Mouse (Mus musculus) embryonic facial prominence, embryonic 12.5 days (tissue): Measurements from ENCODE around the gene Arrdc3. TPM values are rescaled to one million over a fixed set of nuclear protein-coding genes. Genes with fewer than 3 reads are reported as not detected.

Experiments
- ATAC-seq: fragments of 200-750 bp; cut with Nextera tagmentation; 2 replicates; pipeline ENCODE4 v1.8.0; 2017; ENCODE audit not compliant: insufficient number of reproducible peaks, insufficient read depth, low FRiP score, low TSS enrichment
- H3K27ac ChIP-seq: fragments of 300-500 bp; sonication (generic); 2 replicates; pipeline ENCODE4 v1.5.1; 2016; ENCODE audit warnings: mild to moderate bottlenecking
- H3K27me3 ChIP-seq: fragments of 300-500 bp; sonication (generic); 2 replicates; pipeline ENCODE4 v1.6.1; 2016; ENCODE audit warnings: mild to moderate bottlenecking, moderate library complexity
- H3K36me3 ChIP-seq: fragments of 300-500 bp; sonication (generic); 2 replicates; pipeline ENCODE4 v1.6.1; 2016; ENCODE audit warnings: mild to moderate bottlenecking
- H3K4me1 ChIP-seq: fragments of 300-500 bp; sonication (generic); 2 replicates; pipeline ENCODE4 v1.6.1; 2016
- H3K4me2 ChIP-seq: fragments of 300-500 bp; sonication (generic); replicated peaks from 2 replicates; pipeline ENCODE4 v1.6.1; 2016; ENCODE audit warnings: mild to moderate bottlenecking, moderate library complexity
- H3K4me3 ChIP-seq: fragments of 300-500 bp; sonication (generic); 2 replicates; pipeline ENCODE4 v1.5.1; 2016; ENCODE audit warnings: mild to moderate bottlenecking
- H3K9ac ChIP-seq: fragments of 300-500 bp; sonication (generic); 2 replicates; pipeline ENCODE4 v1.6.1; 2016; ENCODE audit warnings: mild to moderate bottlenecking, moderate library complexity
- H3K9me3 ChIP-seq: fragments of 300-500 bp; sonication (generic); 2 replicates; pipeline ENCODE4 v1.6.1; 2016; ENCODE audit warnings: mild to moderate bottlenecking, moderate library complexity
- WGBS: fragments of 180-500 bp; shearing (Covaris S2); methylation state at CpG from one replicate; pipeline ENCODE4 v1.1.7; 2016; 5-methylcytosine and 5-hydroxymethylcytosine counted together
- polyA plus RNA-seq: library from polyadenylated mRNA; unstranded; fragments of >200 nt; fragmentation: Nextera tagmentation; extraction: Ambion mirVana; gene quantifications from 2 replicates; pipeline ENCODE4 v1.2.1, GENCODE M21; 2016

Gene Arrdc3
- polyA plus RNA-seq, 1 experiment from 2014 or later, result 90.6 TPM

- no peaks in the 10 kb centered on the region for H3K9me3 ChIP-seq
- H3K4me3 ChIP-seq, result no peak overlapping the region
- H3K36me3 ChIP-seq, result no peaks in the 10 kb centered on the region
- H3K4me1 ChIP-seq, result no peaks in the 10 kb centered on the region
- no peak overlapping the region for H3K4me2 ChIP-seq
- WGBS, result 54% methylated on average over 7 of the region's 7 CpGs
- no peak for ATAC-seq
- no peaks in the 10 kb centered on the region for H3K27me3 ChIP-seq
- H3K27ac ChIP-seq, result no peak overlapping the region
- H3K9ac ChIP-seq, result no peak overlapping the region
Observed at GRCm38 (mm10) chr13:80921593-80922327, 38.6 kb downstream of the Arrdc3 start.

GRCm38 (mm10) chr13:80928187-80928586 lies 45.0 kb downstream of the Arrdc3 start:
- H3K9ac ChIP-seq, result no peak overlapping the region
- no peak overlapping the region for H3K4me2 ChIP-seq
- H3K27me3 ChIP-seq, result no peaks in the 10 kb centered on the region
- H3K4me1 ChIP-seq, result no peaks in the 10 kb centered on the region
- 62% methylated on average over 7 of the region's 7 CpGs for WGBS
- no peak for ATAC-seq
- no peaks in the 10 kb centered on the region for H3K36me3 ChIP-seq
- H3K27ac ChIP-seq, result no peak overlapping the region
- no peaks in the 10 kb centered on the region for H3K9me3 ChIP-seq
- H3K4me3 ChIP-seq, result no peak overlapping the region

GRCm38 (mm10) chr13:80930030-80930429 lies 46.8 kb downstream of the Arrdc3 start:
- no peak overlapping the region for H3K4me2 ChIP-seq
- no peak overlapping the region for H3K4me3 ChIP-seq
- no peak overlapping the region for H3K27ac ChIP-seq
- ATAC-seq, result no peak
- H3K9me3 ChIP-seq, result no peaks in the 10 kb centered on the region
- H3K9ac ChIP-seq, result no peak overlapping the region
- no peaks in the 10 kb centered on the region for H3K36me3 ChIP-seq
- 84% methylated on average over 4 of the region's 4 CpGs for WGBS
- no peaks in the 10 kb centered on the region for H3K4me1 ChIP-seq
- H3K27me3 ChIP-seq, result no peaks in the 10 kb centered on the region

GRCm38 (mm10) chr13:80932816-80933402 lies 49.7 kb downstream of the Arrdc3 start:
- no peak overlapping the region for H3K4me3 ChIP-seq
- 56% methylated on average over 5 of the region's 5 CpGs for WGBS
- H3K4me2 ChIP-seq, result no peak overlapping the region
- H3K4me1 ChIP-seq, result no peaks in the 10 kb centered on the region
- H3K27ac ChIP-seq, result no peak overlapping the region
- no peaks in the 10 kb centered on the region for H3K27me3 ChIP-seq
- H3K36me3 ChIP-seq, result no peaks in the 10 kb centered on the region
- ATAC-seq, result no peak
- H3K9ac ChIP-seq, result no peak overlapping the region
- H3K9me3 ChIP-seq, result no peaks in the 10 kb centered on the region

GRCm38 (mm10) chr13:80936426-80936825 lies 53.2 kb downstream of the Arrdc3 start:
- WGBS, result 84% methylated on average over 2 of the region's 2 CpGs
- H3K9me3 ChIP-seq, result no peaks in the 10 kb centered on the region
- H3K27me3 ChIP-seq, result no peaks in the 10 kb centered on the region
- no peak overlapping the region for H3K9ac ChIP-seq
- no peaks in the 10 kb centered on the region for H3K4me1 ChIP-seq
- ATAC-seq, result no peak
- H3K4me2 ChIP-seq, result no peak overlapping the region
- H3K4me3 ChIP-seq, result no peak overlapping the region
- no peaks in the 10 kb centered on the region for H3K36me3 ChIP-seq
- H3K27ac ChIP-seq, result no peak overlapping the region

- Histone ChIP-seq H3K9ac (no peak overlapping the region), H3K4me1 (no peaks in the 10 kb centered on the region), H3K4me2 (no peak overlapping the region), H3K36me3 (no peaks in the 10 kb centered on the region), H3K27me3 (no peaks in the 10 kb centered on the region), H3K4me3 (no peak overlapping the region), H3K9me3 (no peaks in the 10 kb centered on the region), H3K27ac (no peak overlapping the region)
- no peak for ATAC-seq
- WGBS, result 76% methylated on average over 4 of the region's 4 CpGs
Observed at GRCm38 (mm10) chr13:80939228-80939627, 56.0 kb downstream of the Arrdc3 start.

GRCm38 (mm10) chr13:80939866-80940265 lies 56.7 kb downstream of the Arrdc3 start:
- Histone ChIP-seq H3K4me2 (no peak overlapping the region), H3K4me1 (no peaks in the 10 kb centered on the region), H3K4me3 (no peak overlapping the region), H3K9me3 (no peaks in the 10 kb centered on the region), H3K27ac (no peak overlapping the region), H3K27me3 (no peaks in the 10 kb centered on the region), H3K9ac (no peak overlapping the region), H3K36me3 (no peaks in the 10 kb centered on the region)
- WGBS, result 72% methylated on average over 1 of the region's 1 CpGs
- no peak for ATAC-seq

- no peaks in the 10 kb centered on the region for H3K4me1 ChIP-seq
- no peak overlapping the region for H3K4me3 ChIP-seq
- 84% methylated on average over 5 of the region's 5 CpGs for WGBS
- H3K36me3 ChIP-seq, result no peaks in the 10 kb centered on the region
- H3K9ac ChIP-seq, result no peak overlapping the region
- no peak overlapping the region for H3K4me2 ChIP-seq
- H3K27ac ChIP-seq, result no peak overlapping the region
- ATAC-seq, result no peak
- no peaks in the 10 kb centered on the region for H3K9me3 ChIP-seq
- no peaks in the 10 kb centered on the region for H3K27me3 ChIP-seq
Observed at GRCm38 (mm10) chr13:80940421-80940820, 57.2 kb downstream of the Arrdc3 start.

GRCm38 (mm10) chr13:80940860-80941630 lies 57.9 kb downstream of the Arrdc3 start:
- no peaks in the 10 kb centered on the region for H3K4me1 ChIP-seq
- no peak overlapping the region for H3K4me2 ChIP-seq
- no peaks in the 10 kb centered on the region for H3K9me3 ChIP-seq
- WGBS, result 57% methylated on average over 10 of the region's 10 CpGs
- no peak overlapping the region for H3K27ac ChIP-seq
- ATAC-seq, result no peak
- no peaks in the 10 kb centered on the region for H3K36me3 ChIP-seq
- no peak overlapping the region for H3K9ac ChIP-seq
- H3K27me3 ChIP-seq, result no peaks in the 10 kb centered on the region
- H3K4me3 ChIP-seq, result no peak overlapping the region

- no peaks in the 10 kb centered on the region for H3K27me3 ChIP-seq
- H3K9ac ChIP-seq, result no peak overlapping the region
- H3K27ac ChIP-seq, result no peak overlapping the region
- H3K4me3 ChIP-seq, result no peak overlapping the region
- no peak for ATAC-seq
- H3K36me3 ChIP-seq, result no peaks in the 10 kb centered on the region
- H3K4me2 ChIP-seq, result no peak overlapping the region
- H3K4me1 ChIP-seq, result no peaks in the 10 kb centered on the region
- H3K9me3 ChIP-seq, result no peaks in the 10 kb centered on the region
Observed at GRCm38 (mm10) chr13:80944532-80944931, 61.3 kb downstream of the Arrdc3 start.
